Mouse (Mus musculus): ENCODE results near the gene Tmem156.

DNA sequence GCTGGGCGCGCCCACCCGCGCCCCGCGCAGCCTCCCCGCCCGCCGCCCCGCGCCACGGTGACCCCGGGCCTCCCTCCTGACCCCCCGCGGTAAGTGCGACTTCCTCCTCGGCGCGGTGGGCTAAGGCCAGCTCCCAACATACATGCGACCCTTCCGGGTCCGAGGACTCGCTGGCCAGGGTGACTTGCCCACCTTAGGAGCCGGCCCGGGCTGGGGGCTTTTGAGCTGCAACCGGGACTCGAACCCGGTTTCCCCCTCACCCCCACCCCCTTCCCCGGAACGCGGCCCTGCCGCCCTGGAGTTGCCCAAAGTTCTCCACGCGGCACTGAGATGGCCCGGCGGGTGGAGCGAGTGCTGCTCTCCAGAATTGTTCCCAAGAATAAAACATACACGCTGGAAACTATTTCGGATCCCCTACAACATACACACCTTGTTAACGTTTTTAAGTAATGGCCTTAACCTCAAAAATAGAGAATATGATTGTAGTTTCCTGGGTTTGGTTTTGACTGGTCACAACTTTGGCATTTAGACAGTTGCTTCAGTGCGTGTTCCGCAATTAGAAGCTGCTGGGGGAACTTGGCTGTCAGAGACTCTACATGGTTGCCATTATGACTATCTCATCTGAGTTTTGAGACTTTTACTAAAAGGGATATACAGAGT is 16.0 kb upstream of the Tmem156 start:
- TF ChIP-seq CTCF (IDR thresholded peaks at IDR 0.05; ENCODE audit: extremely low read depth, insufficient read depth, low read length) (no peak), POLR2A (IDR thresholded peaks at IDR 0.05; ENCODE audit: extremely low read depth, insufficient read depth, low read length) (no peak)

Data from cortical plate, adult 2 months (tissue).